Mouse (Mus musculus): ENCODE results near the gene Pex14.
"Not testable (repeated sequence)": the region's sequence is repeated elsewhere in the genome, so short reads cannot be mapped to it uniquely, and the experiment has no call there.

Pex14 gene

DNA sequence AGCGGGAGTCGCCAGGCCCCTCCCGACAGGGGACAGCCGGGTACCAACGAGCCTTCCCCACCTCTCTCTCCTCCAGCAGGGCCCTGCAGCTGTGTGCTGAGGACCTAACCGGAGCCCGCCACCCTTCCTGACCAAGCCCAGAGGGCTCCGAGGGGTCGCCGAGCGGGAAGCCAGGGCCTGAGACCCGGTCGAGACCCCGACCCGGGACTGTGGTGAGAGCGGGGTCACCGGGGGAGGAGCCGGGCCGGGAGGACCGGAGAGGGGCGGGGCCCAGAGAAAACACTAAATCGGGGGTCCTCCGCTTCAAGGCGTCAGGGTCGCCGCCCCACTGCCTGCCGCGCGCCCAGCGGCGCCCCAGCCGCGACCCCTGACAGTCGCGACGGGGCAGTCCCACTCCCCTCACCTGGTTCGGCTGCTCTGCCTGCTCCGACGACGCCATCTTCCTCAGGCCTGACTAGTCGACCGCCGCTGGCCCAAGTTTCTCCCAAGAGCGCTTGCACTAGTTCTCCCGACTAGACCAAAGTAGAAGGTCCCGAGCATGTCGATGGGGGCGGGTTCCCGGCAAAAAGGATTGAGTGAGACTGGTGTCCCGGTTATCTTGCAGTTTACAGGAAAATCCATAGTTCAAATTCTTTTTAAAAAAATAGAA is at the start of gene Pex14:
Pex14 (minus strand) TSS at position 508 of the 649 bp plus-strand sequence.
- peak; percentile 83 for DNase-seq (ENCODE audit: low spot score)

DNA sequence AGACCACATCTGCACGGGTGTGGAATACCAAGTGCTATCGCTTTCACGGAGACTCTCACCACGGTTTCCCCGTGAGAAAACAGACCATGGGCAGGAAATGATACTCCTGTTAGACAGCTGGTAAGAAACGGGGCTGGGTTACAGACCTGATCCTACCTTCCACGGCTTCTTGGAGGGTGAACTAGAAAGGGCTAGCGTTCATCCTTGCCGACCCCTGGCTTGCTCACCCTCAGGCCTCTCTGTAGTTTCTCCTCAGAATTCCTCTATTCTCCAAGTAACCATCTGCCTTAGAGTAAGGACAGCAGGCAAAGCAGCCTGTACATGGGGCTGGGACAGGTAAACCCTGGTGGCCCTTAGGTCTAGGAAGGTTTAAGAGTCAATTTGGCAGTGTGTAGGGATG is 49.5 kb upstream of the Pex14 start:
- DNase-seq (ENCODE audit: low spot score) = no peak

DNA sequence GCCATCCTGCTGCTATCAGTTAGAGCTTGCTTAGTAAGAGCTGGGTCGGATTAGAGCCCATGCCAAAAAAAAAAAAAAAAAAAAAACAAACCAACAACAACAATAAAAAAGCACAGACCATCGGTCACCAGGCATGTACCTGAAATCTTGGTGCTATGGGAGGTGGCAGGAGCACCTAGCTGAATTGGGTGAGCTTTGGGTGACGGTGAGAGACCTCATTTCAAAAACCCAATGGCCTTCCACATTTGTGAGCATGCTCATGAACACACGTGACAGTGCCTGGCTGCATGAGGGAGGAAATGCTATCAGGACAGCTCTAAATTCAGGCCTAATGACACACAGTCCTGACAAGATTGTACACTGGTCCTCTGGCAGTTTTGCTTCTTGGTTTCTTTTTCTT is 48.4 kb upstream of the Pex14 start:
- no peak for DNase-seq (ENCODE audit: low spot score)

DNA sequence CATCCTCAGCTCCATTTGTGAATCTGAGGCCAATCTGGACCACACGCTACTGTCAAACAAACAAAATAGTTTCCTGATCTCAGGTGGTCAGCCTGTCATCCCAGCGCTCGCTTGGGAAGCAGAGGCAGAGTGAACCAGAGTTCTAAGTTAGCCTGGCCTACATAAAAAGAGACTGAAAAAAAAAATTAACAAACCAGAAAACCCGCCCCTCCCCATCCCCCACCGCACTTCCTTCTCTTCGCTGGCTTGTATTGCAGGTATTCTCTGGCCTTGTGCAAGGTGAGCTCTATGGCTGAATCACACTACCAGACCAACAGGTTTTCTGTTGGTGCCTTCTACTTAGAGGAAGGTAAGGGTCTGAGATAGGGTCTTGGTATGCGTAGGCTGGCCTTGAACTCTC is 47.9 kb upstream of the Pex14 start:
- no peak for DNase-seq (ENCODE audit: low spot score)

DNA sequence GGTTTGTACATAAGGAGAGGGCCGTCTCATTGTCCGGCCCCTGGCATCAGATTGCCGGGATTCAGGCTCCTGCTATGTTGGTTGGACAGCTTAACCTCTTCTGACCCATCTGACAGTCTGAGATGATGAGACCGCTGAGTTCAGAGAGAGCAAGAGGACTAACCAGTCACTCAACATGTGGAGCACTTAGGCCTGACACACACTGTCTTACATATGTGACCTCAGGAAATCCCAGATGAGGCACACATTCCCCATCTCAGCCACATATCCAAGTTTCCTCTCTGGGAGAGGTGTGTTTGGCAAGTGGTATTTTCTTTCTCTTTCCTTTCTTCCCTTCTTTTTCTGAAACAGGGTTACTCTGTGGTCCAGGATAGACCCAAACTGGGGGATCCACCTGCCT is 45.5 kb upstream of the Pex14 start:
- no peak for DNase-seq (ENCODE audit: low spot score)

DNA sequence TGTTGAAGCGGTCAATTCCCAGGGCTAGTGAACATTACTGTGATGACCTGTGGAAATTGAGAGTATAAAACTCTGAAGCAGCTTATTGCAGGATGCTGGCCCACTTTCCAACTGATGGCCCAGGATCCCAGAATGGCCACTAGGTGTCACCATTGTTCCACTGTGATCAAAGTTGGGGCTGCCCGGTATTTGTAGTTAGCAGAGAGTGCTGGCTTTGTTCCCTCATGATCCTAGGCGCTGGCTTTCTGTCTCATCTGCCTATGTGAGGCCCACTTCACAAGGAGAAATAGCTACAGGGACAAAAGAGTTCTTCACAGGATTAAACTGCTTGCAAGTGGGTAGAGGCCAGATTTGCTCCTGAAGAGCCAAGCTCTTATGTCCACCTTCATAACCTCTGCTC is 44.8 kb upstream of the Pex14 start:
- DNase-seq (ENCODE audit: low spot score) = peak; percentile 47

DNA sequence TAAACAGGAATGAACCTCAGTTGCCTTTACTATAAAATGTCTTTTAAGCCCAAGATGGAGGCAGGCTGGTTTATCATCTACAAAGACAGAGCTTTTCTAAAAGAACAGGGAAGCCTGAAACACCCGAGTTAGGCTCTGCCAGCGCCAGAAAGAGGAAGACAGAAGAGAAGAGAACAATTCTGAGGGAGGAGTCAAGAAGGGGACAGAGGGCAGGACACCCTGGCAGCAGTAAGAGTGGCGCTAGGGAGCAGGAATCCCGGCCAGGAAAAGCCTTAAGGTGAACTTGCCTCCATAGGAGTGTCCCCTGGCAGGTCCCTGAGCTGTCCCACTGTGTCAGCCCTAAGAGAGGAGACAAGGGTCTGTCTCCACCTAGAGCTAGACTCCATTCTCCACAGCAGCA is 43.9 kb upstream of the Pex14 start:
- DNase-seq (ENCODE audit: low spot score) = no peak

DNA sequence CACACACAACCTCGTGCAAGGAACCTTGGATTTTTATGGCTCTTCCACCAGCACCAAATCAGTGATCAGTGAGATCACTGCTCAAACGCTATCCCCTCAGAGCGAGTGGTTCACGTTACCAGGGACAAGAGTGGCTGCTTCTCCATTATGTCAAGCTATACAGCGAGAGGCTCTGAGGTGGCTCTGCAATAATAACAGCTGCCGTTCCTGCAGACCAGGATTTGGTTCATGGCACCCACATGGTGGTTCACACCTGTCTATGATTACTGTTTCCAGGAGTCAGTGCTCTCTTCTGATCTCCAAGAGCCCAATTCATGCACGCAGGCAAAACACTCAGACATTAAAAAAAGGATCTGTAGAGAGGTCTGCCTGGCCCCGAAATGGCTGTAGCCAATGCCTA is 38.8 kb upstream of the Pex14 start:
- DNase-seq (ENCODE audit: low spot score) = no peak

DNA sequence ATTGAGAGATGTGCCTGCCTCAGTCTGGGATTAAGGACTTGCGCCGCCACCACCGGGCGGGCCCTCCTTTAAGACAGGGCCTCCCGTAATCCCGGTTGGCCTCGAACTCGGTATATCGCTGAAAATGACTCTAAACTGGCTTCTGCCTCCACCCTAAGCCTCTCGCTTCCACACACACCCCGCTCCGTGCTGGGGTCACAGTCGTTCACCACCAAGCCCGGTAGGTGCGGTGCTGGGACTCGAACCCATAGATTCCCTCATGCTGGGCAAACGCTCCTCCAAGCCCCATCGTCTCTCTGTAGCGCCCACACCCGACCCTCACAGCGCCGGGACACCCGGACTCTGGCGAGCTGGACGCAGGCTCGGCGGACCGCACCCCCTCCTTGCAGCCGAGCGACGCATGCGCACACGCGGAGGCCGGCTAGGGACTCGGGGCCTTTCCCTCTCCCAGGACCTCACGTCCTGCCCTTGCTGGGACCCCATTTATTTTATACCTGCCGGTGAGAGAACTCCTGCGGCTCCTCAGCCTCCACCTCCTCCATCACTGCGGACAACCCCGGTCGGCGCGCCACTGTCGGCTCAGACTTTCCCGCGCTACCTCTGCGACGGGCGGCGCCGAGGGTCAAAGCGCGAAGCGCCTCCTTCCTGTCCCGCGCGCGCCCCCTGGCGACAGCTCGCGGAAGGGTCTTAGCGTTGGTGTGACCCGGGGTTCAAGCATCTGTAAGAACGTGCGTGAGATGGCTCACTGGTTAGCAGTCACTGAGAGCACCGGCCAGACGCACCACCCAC is 37.5 kb upstream of the Pex14 start, which contains the start of gene Cenps:
Cenps (minus strand) TSS at position 648 of the 789 bp plus-strand sequence.
- DNase-seq (ENCODE audit: low spot score) = peak; percentile 77

DNA sequence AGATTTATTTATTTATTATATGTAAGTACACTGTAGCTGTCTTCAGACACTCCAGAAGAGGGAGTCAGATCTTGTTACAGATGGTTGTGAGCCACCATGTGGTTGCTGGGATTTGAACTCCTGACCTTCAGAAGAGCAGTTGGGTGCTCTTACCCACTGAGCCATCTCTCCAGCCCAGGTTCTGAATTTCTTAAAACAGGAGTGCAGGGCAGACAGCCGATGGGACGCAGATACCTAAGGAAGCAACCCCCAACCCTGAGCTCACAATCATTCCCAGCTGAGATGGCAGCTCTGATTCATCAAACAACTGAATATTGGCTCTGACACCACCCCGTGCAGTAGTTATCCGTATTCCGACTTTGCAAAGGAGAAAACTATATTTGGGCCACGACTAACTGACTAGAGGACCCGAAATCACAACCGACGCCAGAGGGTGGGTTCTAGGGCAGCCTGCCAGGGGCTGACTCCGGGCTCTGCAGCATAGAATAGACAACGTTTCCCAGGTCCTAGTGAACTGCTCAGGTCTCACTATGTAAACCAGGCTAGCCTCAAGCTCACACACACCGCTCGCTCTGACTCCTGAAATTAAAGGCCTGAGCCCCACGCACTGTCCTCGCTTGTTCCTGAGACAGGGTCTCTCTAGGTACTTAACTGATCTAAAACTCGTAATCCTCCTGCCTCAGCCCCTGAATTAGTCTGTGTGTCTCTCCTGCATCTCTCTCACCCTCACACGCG is 36.6 kb upstream of the Pex14 start:
- DNase-seq (ENCODE audit: low spot score) = no peak

DNA sequence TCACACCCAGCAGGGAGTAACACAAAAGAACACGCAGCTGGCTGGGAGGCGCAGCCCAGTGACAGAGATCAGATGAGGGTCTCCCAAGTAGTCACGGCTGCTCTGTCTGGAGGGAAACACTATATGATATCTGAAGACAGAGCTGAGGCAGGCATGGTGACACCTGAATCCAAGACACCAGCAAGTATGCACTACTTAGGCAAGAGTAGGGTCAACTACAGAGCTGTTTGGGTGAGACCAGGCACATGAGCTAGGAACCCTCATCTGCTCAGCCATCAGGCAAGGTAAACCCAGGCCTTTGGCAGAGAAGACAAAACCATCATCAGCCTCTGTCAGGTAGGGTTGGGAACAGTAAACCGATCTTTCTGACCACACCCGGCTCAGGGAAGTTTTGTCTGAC is 33.7 kb upstream of the Pex14 start:
- DNase-seq (ENCODE audit: low spot score) = no peak

DNA sequence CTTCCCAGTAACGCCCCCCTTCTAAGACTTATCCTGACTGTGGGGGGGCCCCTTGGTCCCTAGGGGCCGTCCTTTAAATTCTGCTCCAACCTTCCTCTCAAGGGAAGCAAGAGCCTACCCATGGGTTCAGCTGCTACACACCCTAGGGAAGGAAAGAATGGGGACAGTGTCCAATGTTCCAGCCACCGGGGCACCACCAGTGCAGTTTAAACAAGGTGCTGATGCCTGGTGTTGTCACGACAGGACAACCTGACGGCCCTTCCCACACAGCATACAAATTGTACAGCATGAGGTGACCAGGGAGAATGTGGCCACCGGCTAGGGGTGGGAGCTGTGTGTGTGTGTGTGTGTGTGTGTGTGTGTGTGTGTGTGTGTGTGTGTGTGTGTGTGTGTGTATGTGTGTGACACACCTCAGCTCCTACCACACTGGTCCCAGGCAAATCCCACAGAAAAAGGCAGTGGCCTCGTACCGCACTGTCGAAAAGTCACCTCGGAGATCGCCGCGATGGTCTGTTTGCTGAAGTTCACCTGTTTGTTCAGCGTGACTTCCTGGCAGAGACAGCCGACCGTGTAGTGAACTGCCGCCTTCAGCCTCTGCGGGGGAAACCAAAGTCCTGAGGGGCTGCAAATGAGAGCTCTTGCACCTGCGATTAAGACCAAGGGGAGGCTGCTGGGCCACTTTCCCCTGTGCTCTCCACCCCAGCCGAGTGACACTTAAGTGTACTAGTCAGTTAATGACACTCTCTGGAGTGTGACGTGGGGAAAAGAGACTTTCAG is 32.3 kb upstream of the Pex14 start:
- DNase-seq (ENCODE audit: low spot score) = no peak

DNA sequence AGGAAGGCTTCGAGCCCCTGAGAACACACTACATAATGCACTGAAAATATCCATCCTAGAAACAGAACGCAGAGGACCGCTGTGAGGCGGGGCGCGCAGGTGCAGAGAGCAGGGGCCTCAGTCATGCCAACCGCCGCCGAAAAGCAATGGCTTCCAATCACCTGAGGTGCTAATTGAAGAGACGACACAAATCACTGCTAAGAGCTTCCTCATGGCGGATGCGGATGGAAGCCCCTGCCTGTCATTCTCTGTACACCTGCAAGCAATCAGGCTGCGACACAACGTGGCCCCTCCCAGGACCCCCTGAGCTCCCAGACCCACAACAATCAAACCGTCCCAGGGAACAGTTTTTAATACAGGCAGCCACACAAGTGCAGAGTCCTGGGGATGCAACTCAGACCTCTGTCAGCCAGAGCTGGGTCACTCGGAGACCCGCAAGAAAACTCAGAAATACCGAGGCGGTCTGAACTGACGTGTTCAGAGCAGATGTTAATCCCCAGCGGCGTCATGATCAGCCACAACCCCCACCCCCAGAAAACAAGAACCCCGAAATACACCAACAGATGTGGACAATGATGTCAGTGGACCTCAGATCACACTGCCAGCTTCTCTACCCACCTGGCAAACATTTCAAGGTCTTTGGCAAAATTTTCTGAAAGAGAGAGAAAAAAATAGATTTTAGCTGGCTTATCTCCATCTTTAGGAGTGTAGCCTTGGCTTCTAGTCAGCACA is 31.5 kb upstream of the Pex14 start:
- no peak for DNase-seq (ENCODE audit: low spot score)

DNA sequence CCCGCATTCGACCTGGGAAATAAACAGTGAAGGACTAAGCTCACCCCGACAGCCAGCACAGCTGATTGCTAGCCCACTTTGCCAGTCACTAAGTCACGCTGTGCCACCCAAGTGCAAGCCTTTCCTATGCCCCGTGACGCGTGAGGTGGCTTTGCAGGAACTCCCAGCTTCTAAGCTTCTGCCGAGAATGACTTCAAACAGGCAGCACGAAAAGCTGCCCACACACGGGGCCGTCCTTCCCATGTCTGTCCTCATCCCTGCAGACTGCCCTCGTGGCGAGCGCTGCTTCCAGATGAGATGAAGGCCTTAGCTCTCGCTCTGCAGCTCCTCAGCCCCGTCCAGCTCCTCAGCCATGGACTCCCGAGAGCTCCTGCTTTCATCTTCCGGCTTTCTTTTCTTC is 28.8 kb upstream of the Pex14 start:
- DNase-seq (ENCODE audit: low spot score) = no peak

DNA sequence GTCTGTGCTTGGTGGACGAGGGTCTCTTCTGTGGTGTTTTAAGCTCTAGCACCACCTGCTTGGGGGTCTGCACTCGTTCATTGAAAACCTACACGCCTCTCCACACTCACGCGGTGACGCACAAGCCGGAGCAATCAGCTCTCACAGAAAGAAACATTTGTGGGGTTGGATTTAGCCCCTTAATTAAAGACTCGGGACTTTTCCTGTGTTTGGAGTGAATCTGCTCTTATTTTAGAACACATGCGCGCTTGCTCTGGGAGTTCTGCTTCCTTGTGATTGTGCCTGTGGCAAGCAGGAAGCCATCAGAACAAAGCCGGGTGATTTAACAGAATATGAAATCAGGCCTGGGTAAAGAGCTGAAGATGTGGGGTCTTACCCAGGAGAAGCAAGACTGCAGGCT is 27.0 kb upstream of the Pex14 start, which contains the start of gene Cort:
Cort (minus strand) TSS at position 101 of the 400 bp plus-strand sequence.
- DNase-seq (ENCODE audit: low spot score) = no peak

DNA sequence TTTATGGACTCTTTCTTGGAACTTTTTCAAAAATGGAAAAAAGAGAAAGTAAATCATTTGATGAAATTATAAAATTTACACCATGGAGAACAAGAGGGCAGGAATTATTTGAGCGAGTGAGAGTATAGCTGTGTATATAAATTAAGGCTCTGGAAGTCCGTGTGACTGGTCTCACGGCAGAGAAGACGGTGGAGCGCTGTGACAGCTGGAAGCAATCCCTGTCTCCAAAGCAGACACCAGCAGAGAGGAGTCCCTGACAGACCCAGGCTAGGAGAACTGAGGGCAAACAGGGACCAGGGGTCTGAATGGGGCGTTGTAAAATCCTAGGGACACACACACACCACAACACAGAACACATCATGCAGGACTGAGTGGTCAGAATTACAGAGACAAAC is 26.4 kb upstream of the Pex14 start:
- DNase-seq (ENCODE audit: low spot score) = no peak

DNA sequence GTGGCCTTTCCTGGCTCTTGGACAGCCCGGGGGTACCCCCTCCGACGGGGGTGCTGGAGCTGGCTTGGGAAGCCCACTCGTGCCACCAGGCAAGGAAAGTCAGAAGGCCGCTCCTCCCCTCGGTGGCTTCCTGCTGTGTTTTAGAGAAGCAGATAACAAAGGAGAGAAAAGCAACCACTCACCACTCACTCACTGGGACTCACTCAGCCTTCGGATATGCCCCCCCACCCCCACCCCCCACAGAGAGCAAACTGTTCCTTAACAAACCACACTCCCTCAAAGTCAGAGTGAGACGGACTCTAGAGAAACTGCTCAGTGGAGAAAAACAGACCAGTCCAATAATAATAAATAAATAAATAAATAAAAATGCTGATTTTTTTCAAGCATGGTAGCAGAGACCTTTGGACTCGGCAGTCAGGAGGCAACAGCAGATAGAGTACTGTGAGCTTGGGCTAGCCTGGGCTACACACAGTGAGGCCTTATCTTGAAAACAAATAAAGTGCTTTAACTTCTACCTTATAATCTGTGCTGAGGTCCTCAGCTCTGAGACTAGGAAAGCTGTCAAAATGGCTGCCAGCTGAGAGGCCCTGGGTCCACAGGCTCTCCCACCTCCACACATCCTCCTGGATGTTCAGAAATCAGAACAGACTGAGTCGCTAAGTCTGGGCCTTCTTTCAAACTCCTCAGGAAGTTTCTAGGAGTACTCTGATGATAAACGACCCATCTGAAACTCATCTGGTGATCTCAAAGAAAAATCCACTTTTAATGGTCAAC is 25.9 kb upstream of the Pex14 start:
- DNase-seq (ENCODE audit: low spot score) = no peak

DNA sequence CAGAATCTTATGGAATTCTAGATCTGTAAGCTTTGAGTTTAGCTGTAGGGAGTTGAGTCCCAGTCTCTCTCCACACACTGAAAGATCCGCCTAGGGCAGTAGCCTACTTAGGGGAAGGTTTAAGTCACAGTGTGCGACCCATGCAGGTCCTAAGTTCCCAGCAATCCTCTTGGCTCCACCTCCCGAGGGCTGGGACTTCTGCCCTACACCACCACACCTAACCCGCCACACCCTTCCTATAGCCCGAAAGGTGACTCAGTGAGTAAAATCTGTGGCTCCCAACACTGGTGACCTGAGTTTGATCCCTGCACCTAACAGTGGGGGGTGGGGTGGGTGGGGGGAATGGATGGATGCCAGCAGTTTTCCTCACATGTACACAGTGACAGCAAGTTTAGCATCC is 23.8 kb upstream of the Pex14 start:
- DNase-seq (ENCODE audit: low spot score) = no peak

DNA sequence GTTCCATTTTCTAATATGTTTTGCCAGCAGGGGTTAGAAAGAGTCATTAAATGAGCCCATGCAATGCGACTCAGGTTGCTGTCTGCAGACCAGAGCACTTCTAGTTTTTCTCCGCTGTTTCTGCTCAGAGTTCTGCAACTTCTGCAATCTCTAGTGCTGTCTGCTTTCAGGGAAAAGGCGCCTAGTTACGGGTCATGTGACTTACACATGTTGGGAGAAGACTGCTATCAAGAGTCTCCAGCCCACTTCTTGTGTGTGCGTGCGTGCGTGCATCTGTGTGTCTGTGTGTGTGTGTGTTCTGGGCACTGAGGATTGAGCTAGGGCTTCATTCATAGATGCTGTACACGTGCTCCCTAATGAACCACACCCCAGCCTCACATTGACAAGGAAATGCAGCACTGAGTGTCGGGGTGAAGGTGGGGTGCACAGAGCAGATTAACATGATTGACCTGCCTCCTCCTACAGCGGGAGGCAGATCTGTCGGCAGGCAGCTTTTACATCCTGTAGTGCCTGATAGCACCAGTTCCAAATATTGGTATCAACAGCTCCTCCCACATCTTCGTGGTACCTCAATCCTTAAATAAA is 20.4 kb upstream of the Pex14 start:
- not testable (repeated sequence) for DNase-seq (ENCODE audit: low spot score)

DNA sequence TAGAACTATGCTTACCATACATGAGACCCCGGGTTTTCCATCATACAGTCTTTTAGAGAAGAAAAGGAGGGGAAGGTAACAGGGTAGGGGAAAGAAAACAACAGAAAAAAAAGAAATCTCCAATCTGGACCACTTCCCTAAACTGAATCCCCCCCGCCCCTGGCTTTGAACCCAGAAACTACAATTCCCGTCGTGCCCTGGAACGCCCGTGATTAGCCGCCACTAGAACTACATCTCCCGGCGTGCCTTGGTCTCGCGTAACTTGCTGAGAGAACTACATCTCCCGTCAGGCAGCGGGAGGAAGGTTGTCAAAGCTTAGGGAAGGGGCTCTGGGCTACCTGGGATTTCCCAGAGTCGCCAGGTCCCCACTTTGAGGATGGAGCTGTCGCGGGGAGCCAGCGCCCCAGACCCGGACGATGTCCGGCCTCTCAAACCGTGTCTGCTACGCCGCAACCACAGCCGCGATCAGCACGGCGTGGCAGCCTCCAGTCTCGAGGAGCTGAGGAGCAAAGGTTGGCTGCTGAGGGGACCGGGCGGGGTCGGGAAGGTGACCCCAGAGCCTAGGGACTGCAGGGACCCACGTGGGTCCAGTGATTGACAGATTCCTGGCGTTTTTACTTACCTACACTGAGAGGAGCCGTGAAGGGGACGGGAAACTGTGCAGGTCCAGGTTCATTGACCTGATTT is 4.3 kb upstream of the Pex14 start, which contains the start of gene Dffa:
Dffa (plus strand) TSS at position 272 of the 687 bp plus-strand sequence.
- DNase-seq (ENCODE audit: low spot score) = peak; percentile 81
